Mouse (Mus musculus): ENCODE results near the gene Kcnn1.

Gene Kcnn1

GRCm38 (mm10) chr8:70792700-70793099, 70.4 kb downstream of the Kcnn1 start:
- DNase-seq (ENCODE audit: low read depth, low spot score): peak; percentile 92

All from CD4-positive, CD25-positive, alpha-beta regulatory T cell, adult 2 months (primary cell).